Mouse (Mus musculus) limb, embryonic 13.5 days (tissue): ENCODE measurements around the gene Cmtm5. TPM values are rescaled to one million over a fixed set of nuclear protein-coding genes. Genes with fewer than 3 reads are reported as not detected.

Experiments used
- microRNA counts: library from miRNA; unstranded; fragments of <30 nt; microRNA quantifications from one replicate; lab custom pipeline; 2016
- microRNA-seq: library from miRNA; unstranded; fragments of <30 nt; microRNA quantifications from one replicate; pipeline ENCODE4, GENCODE M21; 2016
- polyA plus RNA-seq: library from polyadenylated mRNA; unstranded; fragments of >200 nt; fragmentation: Nextera tagmentation; extraction: Ambion mirVana; gene quantifications from 2 replicates; pipeline ENCODE4 v1.2.1, GENCODE M21; 2015

Gene Cmtm5
- polyA plus RNA-seq, 1 experiment from 2014 or later = 17.6 TPM

MicroRNAs encoded within 50 kb of the gene (microRNA counts, 519-probe panel; counts per million panel counts)
- 2,703 counts per million, percentile 42 among the panel's probes with 10 or more counts for microRNA mmu-miR-208a (lab: Ali Mortazavi, UCI)
- microRNA mmu-miR-208b (lab: Ali Mortazavi, UCI) = 1,687 counts per million, percentile 18 among the panel's probes with 10 or more counts

Small RNA genes lying within 50 kb of the gene (microRNA-seq; reads per million reads assigned to microRNA genes)
- gene Mir208a (9.1 reads per million, percentile 26 among the genes with 10 or more reads in this experiment), gene Mir208b (106 reads per million, percentile 53 among the genes with 10 or more reads in this experiment)

Other genes starting within 250 kb of the Cmtm5 start
- 166 and 167 TPM in 2 replicates for gene Acin1, start 249.3 kb upstream of the Cmtm5 start, polyA plus RNA-seq
- 0.31 and 0.33 TPM in 2 replicates for gene Gm29776, start 237.4 kb upstream of the Cmtm5 start, polyA plus RNA-seq
- not detected in 2 replicates for gene Cebpe, start 224.1 kb upstream of the Cmtm5 start, polyA plus RNA-seq
- 1.7 and 2.3 TPM in 2 replicates for gene Slc7a8, start 154.3 kb upstream of the Cmtm5 start, polyA plus RNA-seq
- gene Rnf212b, start 122.1 kb upstream of the Cmtm5 start, polyA plus RNA-seq = not detected in 2 replicates
- gene Homez, start 65.3 kb upstream of the Cmtm5 start, polyA plus RNA-seq = 8.9 and 12.7 TPM in 2 replicates
- gene Ppp1r3e, start 58.7 kb upstream of the Cmtm5 start, polyA plus RNA-seq = 0.60 and 1.6 TPM in 2 replicates
- 4.0 and 4.4 TPM in 2 replicates for gene Bcl2l2, start 52.9 kb upstream of the Cmtm5 start, polyA plus RNA-seq
- 0.13 and 0.42 TPM in 2 replicates for gene Gm20521, start 52.8 kb upstream of the Cmtm5 start, polyA plus RNA-seq
- 139 TPM in 2 replicates for gene Pabpn1, start 43.8 kb upstream of the Cmtm5 start, polyA plus RNA-seq
- gene Slc22a17, start 23.1 kb upstream of the Cmtm5 start, polyA plus RNA-seq = 79.1 and 86.2 TPM in 2 replicates
- gene Efs, start 10.1 kb upstream of the Cmtm5 start, polyA plus RNA-seq = 46.7 and 50.4 TPM in 2 replicates
- 0.24 and 0.27 TPM in 2 replicates for gene Il25, start 3.6 kb upstream of the Cmtm5 start, polyA plus RNA-seq
- gene Myh6, start 30.7 kb downstream of the Cmtm5 start, polyA plus RNA-seq = 1.9 and 2.2 TPM in 2 replicates
- not detected in 2 replicates for gene Gm17428, start 40.7 kb downstream of the Cmtm5 start, polyA plus RNA-seq
- gene Myh7, start 58.4 kb downstream of the Cmtm5 start, polyA plus RNA-seq = 23.8 and 24.9 TPM in 2 replicates
- gene Ngdn, start 79.2 kb downstream of the Cmtm5 start, polyA plus RNA-seq = 86.3 and 88.1 TPM in 2 replicates
- gene Zfhx2, start 156.1 kb downstream of the Cmtm5 start, polyA plus RNA-seq = 5.6 and 6.2 TPM in 2 replicates
- gene Thtpa, start 158.5 kb downstream of the Cmtm5 start, polyA plus RNA-seq = 22.9 and 24.5 TPM in 2 replicates
- gene Ap1g2, start 170.3 kb downstream of the Cmtm5 start, polyA plus RNA-seq = 13.1 and 13.7 TPM in 2 replicates
- gene Jph4, start 180.7 kb downstream of the Cmtm5 start, polyA plus RNA-seq = 1.9 and 2.2 TPM in 2 replicates